Mouse (Mus musculus): ENCODE measurements around the gene Kctd11.
"Not testable (repeated sequence)": the region's sequence is repeated elsewhere in the genome, so short reads cannot be mapped to it uniquely, and the experiment has no call there.

Gene Kctd11

GRCm38 (mm10) chr11:69881787-69882670, 823 bp upstream of the Kctd11 start:
- DNase-seq (ENCODE audit: extremely low spot score) = no peak

GRCm38 (mm10) chr11:69880506-69880852, 727 bp downstream of the Kctd11 start:
- DNase-seq (ENCODE audit: extremely low spot score) = no peak

GRCm38 (mm10) chr11:69879711-69880110, 1.5 kb downstream of the Kctd11 start:
- no peak for DNase-seq (ENCODE audit: extremely low spot score)

GRCm38 (mm10) chr11:69878952-69879351, 2.3 kb downstream of the Kctd11 start:
- no peak for DNase-seq (ENCODE audit: extremely low spot score)

- no peak for DNase-seq (ENCODE audit: extremely low spot score)
Observed at GRCm38 (mm10) chr11:69878399-69878798, 2.8 kb downstream of the Kctd11 start.

GRCm38 (mm10) chr11:69877878-69878277, 3.3 kb downstream of the Kctd11 start, which contains the start of gene Tmem95:
Gene Tmem95, minus strand, starts transcription at chr11:69878018.
- no peak for DNase-seq (ENCODE audit: extremely low spot score)

GRCm38 (mm10) chr11:69876867-69877266, 4.3 kb downstream of the Kctd11 start:
- DNase-seq (ENCODE audit: extremely low spot score) = peak; percentile 86

GRCm38 (mm10) chr11:69876186-69876585, 5.0 kb downstream of the Kctd11 start:
- DNase-seq (ENCODE audit: extremely low spot score) = no peak

GRCm38 (mm10) chr11:69872451-69872850, 8.8 kb downstream of the Kctd11 start:
- DNase-seq (ENCODE audit: extremely low spot score) = no peak

GRCm38 (mm10) chr11:69871822-69872221, 9.4 kb downstream of the Kctd11 start:
- DNase-seq (ENCODE audit: extremely low spot score) = no peak

GRCm38 (mm10) chr11:69870289-69871069, 10.7 kb downstream of the Kctd11 start:
- DNase-seq (ENCODE audit: extremely low spot score) = no peak

GRCm38 (mm10) chr11:69867335-69867734, 13.9 kb downstream of the Kctd11 start:
- no peak for DNase-seq (ENCODE audit: extremely low spot score)

GRCm38 (mm10) chr11:69865561-69865960, 15.6 kb downstream of the Kctd11 start:
- DNase-seq (ENCODE audit: extremely low spot score) = no peak

GRCm38 (mm10) chr11:69864138-69864860, 16.9 kb downstream of the Kctd11 start:
- no peak for DNase-seq (ENCODE audit: extremely low spot score)

- DNase-seq (ENCODE audit: extremely low spot score) = not testable (repeated sequence)
Observed at GRCm38 (mm10) chr11:69863729-69864128, 17.5 kb downstream of the Kctd11 start.

- DNase-seq (ENCODE audit: extremely low spot score) = no peak
Observed at GRCm38 (mm10) chr11:69858113-69858998, 22.9 kb downstream of the Kctd11 start, which contains the start of gene Tnk1. Gene Tnk1, minus strand, starts transcription at chr11:69858730.

GRCm38 (mm10) chr11:69855347-69855746, 25.9 kb downstream of the Kctd11 start:
- peak; percentile 53 for DNase-seq (ENCODE audit: extremely low spot score)

GRCm38 (mm10) chr11:69854680-69855079, 26.5 kb downstream of the Kctd11 start:
- no peak for DNase-seq (ENCODE audit: extremely low spot score)

GRCm38 (mm10) chr11:69853994-69854393, 27.2 kb downstream of the Kctd11 start:
- no peak for DNase-seq (ENCODE audit: extremely low spot score)

- DNase-seq (ENCODE audit: extremely low spot score) = no peak
Observed at GRCm38 (mm10) chr11:69850754-69851153, 30.5 kb downstream of the Kctd11 start.

- DNase-seq (ENCODE audit: extremely low spot score) = no peak
Observed at GRCm38 (mm10) chr11:69849884-69850283, 31.3 kb downstream of the Kctd11 start.

Measured in embryo, embryonic 9.5 days (tissue).